Mouse (Mus musculus): ENCODE measurements around the gene Gm10300. TPM values are rescaled to one million over a fixed set of nuclear protein-coding genes. Genes with fewer than 3 reads are reported as not detected.

Gene Gm10300
- 0.15 and 0.24 TPM in 2 replicates for polyA plus RNA-seq (2012; rRNA removed)

GRCm38 (mm10) chr4:132074077-132074932 lies at the start of gene Gm10300:
Gene Gm10300 (plus strand): TSS chr4:132074697.
- DNase-seq, result peak in 1 of 2 experiments; percentile 60
- Histone ChIP-seq H3K4me3 (replicated peaks; ENCODE audit: insufficient read depth, low read depth, low read length) (peak within 1 kb of the TSS; percentile 93), H3K4me1 (ENCODE audit: control insufficient read depth, insufficient read depth, low read length) (peaks cover 7% of the 10 kb centered on the region; the same call in 1 of the 2 replicates), H3K27ac (ENCODE audit: insufficient read depth, low read length) (peak within 1 kb of the TSS; percentile 77), H3K27me3 (ENCODE audit: control insufficient read depth, insufficient read depth, low read length) (no peaks in the 10 kb centered on the region)
- 3% methylated on average over 30 of the region's 42 CpGs for WGBS
- TF ChIP-seq CTCF (IDR thresholded peaks at IDR 0.05; ENCODE audit: borderline replicate concordance, insufficient read depth, low read depth, low read length) (no peak), POLR2A (IDR thresholded peaks at IDR 0.05; ENCODE audit: borderline replicate concordance, insufficient read depth, low read length) (peak; percentile 27; the same call in 1 of the 2 replicates)

GRCm38 (mm10) chr4:132025264-132025663 lies 49.2 kb upstream of the Gm10300 start:
- Histone ChIP-seq H3K4me3 (replicated peaks; ENCODE audit: insufficient read depth, low read depth, low read length) (no peak overlapping the region), H3K27ac (ENCODE audit: insufficient read depth, low read length) (no peak overlapping the region), H3K27me3 (ENCODE audit: control insufficient read depth, insufficient read depth, low read length) (no peaks in the 10 kb centered on the region), H3K4me1 (ENCODE audit: control insufficient read depth, insufficient read depth, low read length) (peaks cover 6% of the 10 kb centered on the region)
- WGBS, result 74% methylated on average over 2 of the region's 2 CpGs
- TF ChIP-seq CTCF (IDR thresholded peaks at IDR 0.05; ENCODE audit: borderline replicate concordance, insufficient read depth, low read depth, low read length) (no peak), POLR2A (IDR thresholded peaks at IDR 0.05; ENCODE audit: borderline replicate concordance, insufficient read depth, low read length) (no peak)
- DNase-seq, result no peak

GRCm38 (mm10) chr4:132025738-132026527 lies 48.6 kb upstream of the Gm10300 start:
- Histone ChIP-seq H3K4me1 (ENCODE audit: control insufficient read depth, insufficient read depth, low read length) (peaks cover 6% of the 10 kb centered on the region), H3K4me3 (replicated peaks; ENCODE audit: insufficient read depth, low read depth, low read length) (no peak overlapping the region), H3K27me3 (ENCODE audit: control insufficient read depth, insufficient read depth, low read length) (no peaks in the 10 kb centered on the region), H3K27ac (ENCODE audit: insufficient read depth, low read length) (no peak overlapping the region)
- TF ChIP-seq CTCF (IDR thresholded peaks at IDR 0.05; ENCODE audit: borderline replicate concordance, insufficient read depth, low read depth, low read length), result no peak
- no peak for TF ChIP-seq POLR2A (IDR thresholded peaks at IDR 0.05; ENCODE audit: borderline replicate concordance, insufficient read depth, low read length)
- 40% methylated on average over 5 of the region's 5 CpGs for WGBS
- no peak for DNase-seq

- WGBS, result 68% methylated on average over 6 of the region's 6 CpGs
- H3K4me1 ChIP-seq (ENCODE audit: control insufficient read depth, insufficient read depth, low read length), result peaks cover 3% of the 10 kb centered on the region; the same call in 1 of the 2 replicates
- H3K27me3 ChIP-seq (ENCODE audit: control insufficient read depth, insufficient read depth, low read length), result no peaks in the 10 kb centered on the region
- DNase-seq, result no peak
- no peak overlapping the region for H3K27ac ChIP-seq (ENCODE audit: insufficient read depth, low read length)
- no peak overlapping the region for H3K4me3 ChIP-seq (replicated peaks; ENCODE audit: insufficient read depth, low read depth, low read length)
- TF ChIP-seq CTCF (IDR thresholded peaks at IDR 0.05; ENCODE audit: borderline replicate concordance, insufficient read depth, low read depth, low read length) (no peak), POLR2A (IDR thresholded peaks at IDR 0.05; ENCODE audit: borderline replicate concordance, insufficient read depth, low read length) (no peak)
Observed at GRCm38 (mm10) chr4:132027167-132027566, 47.3 kb upstream of the Gm10300 start.

- no peak for DNase-seq
Observed at GRCm38 (mm10) chr4:132027806-132028205, 46.7 kb upstream of the Gm10300 start.

GRCm38 (mm10) chr4:132029851-132030741 lies 44.4 kb upstream of the Gm10300 start:
- peak in 1 of 2 experiments; percentile 4 for DNase-seq
- H3K27ac ChIP-seq (ENCODE audit: insufficient read depth, low read length), result no peak overlapping the region
- H3K4me3 ChIP-seq (replicated peaks; ENCODE audit: insufficient read depth, low read depth, low read length), result no peak overlapping the region
- TF ChIP-seq POLR2A (IDR thresholded peaks at IDR 0.05; ENCODE audit: borderline replicate concordance, insufficient read depth, low read length) (no peak), CTCF (IDR thresholded peaks at IDR 0.05; ENCODE audit: borderline replicate concordance, insufficient read depth, low read depth, low read length) (no peak)
- no peaks in the 10 kb centered on the region for H3K27me3 ChIP-seq (ENCODE audit: control insufficient read depth, insufficient read depth, low read length)
- 59% methylated on average over 10 of the region's 10 CpGs for WGBS
- H3K4me1 ChIP-seq (ENCODE audit: control insufficient read depth, insufficient read depth, low read length), result peaks cover 3% of the 10 kb centered on the region

More at GRCm38 (mm10) chr4:132027806-132028205, 46.7 kb upstream of the Gm10300 start:
- H3K4me3 ChIP-seq (replicated peaks; ENCODE audit: insufficient read depth, low read depth, low read length), result no peak overlapping the region
- no peaks in the 10 kb centered on the region for H3K27me3 ChIP-seq (ENCODE audit: control insufficient read depth, insufficient read depth, low read length)
- H3K4me1 ChIP-seq (ENCODE audit: control insufficient read depth, insufficient read depth, low read length), result peaks cover 3% of the 10 kb centered on the region; the same call in 1 of the 2 replicates
- WGBS, result 100% methylated on average over 1 of the region's 1 CpGs
- TF ChIP-seq POLR2A (IDR thresholded peaks at IDR 0.05; ENCODE audit: borderline replicate concordance, insufficient read depth, low read length) (no peak), CTCF (IDR thresholded peaks at IDR 0.05; ENCODE audit: borderline replicate concordance, insufficient read depth, low read depth, low read length) (no peak)
- H3K27ac ChIP-seq (ENCODE audit: insufficient read depth, low read length), result no peak overlapping the region

DNA sequence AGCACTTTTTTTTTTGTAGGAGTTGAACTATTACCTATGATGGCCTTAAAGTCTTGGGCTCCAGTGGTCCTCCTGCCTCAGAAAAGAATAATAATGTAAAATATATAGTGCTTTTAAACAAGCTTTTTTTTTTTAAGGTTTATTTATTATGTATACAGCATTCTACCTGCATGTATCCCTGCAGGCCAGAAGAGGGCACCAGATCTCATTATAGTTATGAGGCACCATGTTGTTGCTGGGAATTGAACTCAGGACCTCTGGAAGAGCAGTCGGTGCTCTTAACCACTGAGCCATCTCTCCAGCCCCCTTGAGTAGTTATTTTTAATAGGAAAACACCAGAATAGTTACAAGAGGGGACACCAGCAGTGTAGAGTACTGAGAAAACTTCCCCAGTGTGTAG lies 41.3 kb upstream of the Gm10300 start:
- Histone ChIP-seq H3K27ac (ENCODE audit: insufficient read depth, low read length) (no peak overlapping the region), H3K4me1 (ENCODE audit: control insufficient read depth, insufficient read depth, low read length) (peaks cover 3% of the 10 kb centered on the region), H3K4me3 (replicated peaks; ENCODE audit: insufficient read depth, low read depth, low read length) (no peak overlapping the region), H3K27me3 (ENCODE audit: control insufficient read depth, insufficient read depth, low read length) (no peaks in the 10 kb centered on the region)
- WGBS, result 88% methylated on average over 1 of the region's 1 CpGs
- TF ChIP-seq CTCF (IDR thresholded peaks at IDR 0.05; ENCODE audit: borderline replicate concordance, insufficient read depth, low read depth, low read length) (no peak), POLR2A (IDR thresholded peaks at IDR 0.05; ENCODE audit: borderline replicate concordance, insufficient read depth, low read length) (no peak)
- DNase-seq, result peak in 1 of 2 experiments; percentile 9

Data from cerebellum, adult 2 months (tissue).